Mouse (Mus musculus): ENCODE data around the gene Mreg. TPM values are rescaled to one million over a fixed set of nuclear protein-coding genes. Genes with fewer than 3 reads are reported as not detected.
A peak's percentile ranks its signal among the peaks of the same experiment; 100 is the strongest.

Mreg gene
- total RNA-seq, 1 experiment from 2014 or later, result 2.6 TPM

DNA sequence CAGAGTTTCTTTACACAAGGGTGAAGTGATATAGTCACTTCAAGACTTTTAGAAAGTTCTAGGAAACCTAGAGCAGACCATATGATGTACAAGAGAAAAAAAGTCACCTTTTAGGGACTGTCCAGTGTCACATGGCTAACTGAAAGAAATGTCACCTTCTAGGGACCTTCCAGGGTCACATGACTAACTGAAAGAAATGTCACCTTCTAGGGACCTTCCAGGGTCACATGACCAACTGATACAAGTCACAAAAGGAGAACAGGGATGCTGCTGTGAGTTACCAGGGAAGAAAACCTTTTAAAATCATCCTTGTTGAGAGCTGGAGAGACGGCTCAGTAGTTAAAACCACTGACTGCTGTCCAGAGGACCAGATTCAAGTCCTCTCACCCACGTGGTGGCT, 10.0 kb downstream of the Mreg start:
- ATAC-seq (ENCODE audit: extremely low read depth, insufficient number of reproducible peaks, low FRiP score, poor library complexity, severe bottlenecking), result no peak

DNA sequence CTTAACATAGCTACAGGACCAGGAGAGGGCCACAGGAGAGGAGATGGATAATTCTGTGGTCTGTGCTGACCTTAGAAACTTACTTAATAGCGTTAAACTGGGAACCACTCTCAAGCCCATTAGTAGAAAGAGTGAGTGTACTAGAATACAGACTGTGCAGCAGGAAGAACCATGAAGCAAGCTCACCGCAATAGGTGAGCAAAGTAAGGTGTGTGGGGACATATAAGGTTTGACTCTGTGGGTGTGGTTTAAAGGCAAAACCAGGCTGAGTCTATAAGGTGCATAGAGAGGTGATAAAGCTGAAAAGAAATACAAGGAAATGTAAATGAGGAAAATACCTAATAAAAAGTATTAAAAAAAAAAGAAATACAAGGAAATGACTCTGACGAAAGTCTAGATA, 11.0 kb downstream of the Mreg start:
- no peak for ATAC-seq (ENCODE audit: extremely low read depth, insufficient number of reproducible peaks, low FRiP score, poor library complexity, severe bottlenecking)

DNA sequence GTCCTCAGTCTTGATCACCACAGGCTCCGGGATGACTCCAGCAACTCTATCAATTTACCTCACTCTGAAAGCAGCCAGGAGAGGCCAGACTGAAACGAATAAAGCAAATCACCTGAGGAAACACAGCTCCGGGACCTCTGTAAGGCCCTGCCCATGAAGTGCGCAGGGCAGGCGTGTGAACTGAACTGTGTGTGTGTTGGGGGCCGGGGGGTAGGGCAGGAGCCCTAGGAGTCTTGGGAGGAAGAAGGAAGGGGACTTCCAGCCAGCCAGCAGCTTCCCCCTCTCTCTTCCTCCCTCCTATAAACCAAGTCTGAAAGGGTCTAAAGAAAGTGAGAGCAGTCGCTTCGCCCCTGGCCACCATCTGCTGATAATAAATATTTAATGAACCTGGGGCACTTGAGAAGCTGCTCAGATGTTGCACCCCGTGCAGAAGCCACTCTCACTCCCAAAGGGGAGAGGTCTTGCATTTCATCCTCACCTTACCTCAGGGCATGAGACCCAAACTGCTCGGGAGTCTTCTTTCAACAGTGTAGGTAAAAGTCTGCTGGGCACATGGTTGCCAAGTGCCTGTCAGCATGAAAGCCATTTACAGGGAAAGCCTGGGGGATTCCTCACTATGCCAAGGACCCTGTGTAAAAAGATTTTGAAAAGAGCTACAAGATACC, 13.8 kb downstream of the Mreg start:
- no peak for ATAC-seq (ENCODE audit: extremely low read depth, insufficient number of reproducible peaks, low FRiP score, poor library complexity, severe bottlenecking)

DNA sequence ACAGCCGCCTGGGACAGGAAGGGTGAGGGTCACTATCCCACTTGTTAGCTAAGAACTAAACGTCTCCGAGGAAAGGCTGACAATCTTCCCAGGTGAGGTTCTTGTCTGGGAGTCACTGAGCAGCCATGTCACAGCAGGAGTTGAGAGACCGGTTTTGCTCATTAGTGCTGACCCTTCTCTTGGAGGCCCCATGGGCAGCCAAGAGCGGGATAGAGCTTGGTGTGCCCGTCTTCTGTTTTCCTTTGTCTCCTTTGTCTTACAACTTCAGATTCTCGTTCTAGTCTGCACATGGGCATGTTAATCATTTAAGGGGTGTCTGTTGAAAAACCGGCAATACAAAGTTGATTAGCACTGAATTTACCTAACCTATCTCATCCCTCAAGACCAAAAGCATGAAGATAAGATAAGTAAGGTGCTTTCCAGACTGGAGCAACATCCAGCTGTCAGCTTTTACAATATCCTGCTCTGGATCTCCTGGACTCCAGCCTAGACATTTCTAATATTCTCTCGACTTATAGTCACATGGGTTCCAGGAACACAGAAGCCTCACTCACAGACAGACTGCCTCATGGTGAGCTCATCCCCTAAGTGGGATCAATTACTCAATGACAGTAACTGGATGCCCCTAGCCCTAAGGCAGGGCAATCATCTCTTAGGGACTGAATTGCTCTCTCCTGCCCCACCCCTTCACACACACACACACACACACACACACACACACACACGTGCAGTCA, 15.3 kb downstream of the Mreg start:
- no peak for ATAC-seq (ENCODE audit: extremely low read depth, insufficient number of reproducible peaks, low FRiP score, poor library complexity, severe bottlenecking)

DNA sequence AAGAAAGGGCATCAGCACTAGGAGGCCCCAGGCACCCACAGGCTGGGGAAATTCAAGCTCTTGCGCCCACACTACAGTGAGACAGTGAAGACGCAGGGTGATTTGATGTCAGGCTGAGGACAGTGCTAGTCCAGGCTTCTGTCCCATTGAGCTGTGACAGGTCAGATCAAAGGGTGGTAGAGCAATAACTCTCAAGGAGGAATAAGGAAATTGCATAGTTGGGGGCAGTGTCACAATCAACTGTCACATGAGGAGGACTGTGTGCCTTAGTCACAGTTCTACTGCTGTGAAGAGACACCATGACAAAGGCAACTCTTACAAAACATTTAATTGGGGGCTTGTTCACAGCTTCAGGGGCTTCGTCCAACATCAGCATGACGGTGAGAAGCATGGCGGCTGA, 16.0 kb downstream of the Mreg start:
- peak; percentile 27; the same call in 1 of the 2 replicates for ATAC-seq (ENCODE audit: extremely low read depth, insufficient number of reproducible peaks, low FRiP score, poor library complexity, severe bottlenecking)

DNA sequence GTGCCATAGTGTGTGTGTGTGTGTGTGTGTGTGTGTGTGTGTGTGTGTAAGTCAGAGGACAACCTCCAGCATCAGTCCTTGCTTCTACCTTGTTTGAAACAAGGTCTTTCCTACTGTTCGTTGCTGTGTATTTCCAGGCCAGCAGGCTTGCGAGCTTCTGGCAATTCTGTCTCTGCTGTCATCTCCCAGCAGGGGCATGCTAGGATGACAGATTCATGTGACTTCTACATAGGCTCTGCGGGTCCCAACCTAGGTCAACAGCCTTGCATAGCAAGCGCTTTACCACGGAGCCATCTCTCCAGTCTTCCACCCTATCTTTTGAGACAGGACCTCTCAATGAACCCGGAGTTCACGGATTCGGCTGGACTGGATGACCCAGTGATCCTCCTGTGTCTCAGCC, 20.7 kb downstream of the Mreg start:
- no peak for ATAC-seq (ENCODE audit: extremely low read depth, insufficient number of reproducible peaks, low FRiP score, poor library complexity, severe bottlenecking)

DNA sequence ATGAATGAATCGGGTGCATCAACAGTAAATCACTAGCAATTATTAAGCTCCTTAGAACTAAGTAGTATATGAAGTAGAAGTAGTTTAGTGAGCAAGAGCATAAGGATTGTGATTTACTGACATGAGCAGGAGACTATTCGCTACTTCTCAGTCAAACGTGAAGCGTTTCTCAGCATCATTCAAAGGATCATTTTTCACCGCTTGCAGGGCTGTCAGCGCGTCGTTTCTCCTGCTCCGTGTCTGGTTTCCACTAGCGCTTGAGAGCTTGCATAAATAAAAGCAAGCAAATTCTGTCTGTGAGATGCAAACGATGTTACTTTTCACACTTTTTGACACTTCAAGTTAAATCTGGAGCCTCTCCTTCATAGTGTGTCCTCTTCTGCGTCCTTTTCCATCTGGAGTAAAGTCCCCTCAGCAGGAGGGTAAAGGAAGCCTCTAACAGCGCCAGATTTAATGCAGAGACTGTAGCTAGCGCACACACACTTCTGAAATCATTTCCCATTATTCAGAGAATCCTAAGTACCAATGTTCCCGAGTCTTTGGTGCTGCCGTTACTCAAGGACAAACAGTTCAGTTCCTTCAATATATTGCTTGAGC, 23.9 kb downstream of the Mreg start:
- no peak for ATAC-seq (ENCODE audit: extremely low read depth, insufficient number of reproducible peaks, low FRiP score, poor library complexity, severe bottlenecking)

DNA sequence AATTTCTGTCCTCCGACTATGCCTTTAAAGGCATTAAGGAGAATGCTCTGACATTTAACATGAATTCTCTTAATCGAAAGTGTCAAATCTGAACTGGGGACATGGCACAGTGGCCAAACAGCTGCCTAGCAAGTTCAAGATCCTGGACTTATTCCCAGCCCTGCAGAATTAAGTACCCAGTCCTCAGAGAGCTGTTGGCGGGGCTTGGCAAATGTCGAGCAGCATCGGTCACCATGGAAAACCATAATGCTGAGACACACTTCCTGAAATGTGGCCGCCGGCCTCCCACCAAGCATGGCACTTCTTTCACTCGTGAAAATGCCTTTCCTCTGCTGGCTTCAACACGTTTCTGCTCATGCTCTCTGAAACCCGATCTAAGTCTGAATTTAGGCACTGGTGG, 24.6 kb downstream of the Mreg start:
- no peak for ATAC-seq (ENCODE audit: extremely low read depth, insufficient number of reproducible peaks, low FRiP score, poor library complexity, severe bottlenecking)

DNA sequence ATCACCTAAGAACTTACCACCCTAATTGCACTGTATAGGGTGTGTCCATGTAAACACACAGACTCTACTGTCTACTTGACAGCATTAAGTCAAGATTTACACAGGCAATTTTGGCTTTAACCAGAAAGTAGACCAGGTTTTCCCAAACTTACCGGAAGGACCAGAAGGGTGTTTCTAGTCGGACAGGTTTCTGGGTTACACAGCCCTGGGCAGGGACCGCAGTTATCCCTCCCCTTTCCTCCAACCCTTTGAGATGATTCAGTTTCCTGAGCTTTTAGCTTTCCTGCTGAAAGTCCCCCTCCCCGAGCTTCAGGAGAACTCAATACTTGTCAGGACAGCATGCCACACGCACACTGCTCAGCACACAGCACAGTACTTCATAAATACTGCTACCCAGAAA, 26.0 kb downstream of the Mreg start:
- no peak for ATAC-seq (ENCODE audit: extremely low read depth, insufficient number of reproducible peaks, low FRiP score, poor library complexity, severe bottlenecking)

DNA sequence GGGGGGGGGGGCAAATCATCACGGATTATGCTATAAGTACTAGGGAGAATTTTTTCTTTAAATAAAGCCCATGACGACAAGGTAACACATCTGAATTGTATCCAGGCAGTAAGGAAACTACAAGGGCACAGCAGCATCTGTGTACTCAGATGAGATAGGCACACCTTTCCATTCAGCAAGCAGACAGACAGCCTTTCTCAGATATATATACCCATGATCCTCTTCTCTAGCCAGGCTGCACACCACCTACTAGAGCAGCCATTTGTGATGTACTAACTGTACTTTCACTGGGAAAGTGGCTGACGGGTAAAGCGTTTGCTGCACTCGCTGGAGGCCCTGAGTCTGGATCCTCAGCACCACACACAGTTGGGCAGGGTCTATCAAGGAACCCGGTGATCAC, 28.6 kb downstream of the Mreg start:
- ATAC-seq (ENCODE audit: extremely low read depth, insufficient number of reproducible peaks, low FRiP score, poor library complexity, severe bottlenecking), result no peak

DNA sequence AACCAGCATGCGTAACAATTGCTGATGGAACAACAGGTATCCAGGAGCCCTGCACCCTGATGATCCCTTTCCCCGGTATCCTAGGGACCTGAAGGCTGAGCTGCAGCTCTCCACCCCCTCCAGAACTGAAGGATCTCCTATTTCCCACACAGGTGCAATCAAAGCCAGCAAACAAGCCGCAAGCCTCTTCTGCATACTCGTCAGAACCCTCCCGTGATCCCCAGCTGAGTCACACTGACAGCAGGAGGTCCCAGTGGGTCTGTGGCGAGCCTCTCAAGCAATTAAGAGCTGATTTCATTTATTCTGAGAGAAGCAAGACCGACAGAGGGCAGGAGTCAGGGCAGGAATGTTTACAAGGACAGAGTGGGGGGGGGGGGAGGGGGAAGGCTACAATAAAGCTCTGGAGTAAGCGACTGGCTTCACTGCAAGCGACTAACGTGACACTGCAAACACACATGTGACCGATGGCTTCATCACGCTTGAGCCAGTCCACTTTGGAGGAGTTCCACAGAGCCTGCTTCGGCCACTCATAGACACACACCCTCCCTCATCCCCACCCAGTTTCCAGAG, 29.1 kb downstream of the Mreg start:
- ATAC-seq (ENCODE audit: extremely low read depth, insufficient number of reproducible peaks, low FRiP score, poor library complexity, severe bottlenecking), result no peak

DNA sequence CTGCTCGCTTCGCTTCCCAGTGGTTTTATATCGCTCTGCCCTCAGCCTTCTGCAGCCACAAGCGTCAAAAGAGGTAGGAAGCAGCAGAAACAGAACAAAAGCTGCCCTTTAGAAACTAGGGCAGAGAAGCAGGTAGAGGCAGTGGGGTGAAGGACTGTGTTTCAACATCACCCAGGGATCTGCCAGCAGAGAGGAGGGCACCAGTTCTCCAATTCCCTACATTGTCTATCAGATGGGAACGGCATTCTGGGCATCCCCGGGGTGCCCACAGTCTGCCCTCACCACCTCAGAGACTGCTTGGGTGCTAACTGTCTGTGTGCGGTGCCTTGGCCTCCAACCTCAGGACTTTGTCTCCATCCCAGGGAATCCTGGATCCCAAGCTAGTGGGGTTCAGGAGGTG, 32.2 kb downstream of the Mreg start:
- no peak for ATAC-seq (ENCODE audit: extremely low read depth, insufficient number of reproducible peaks, low FRiP score, poor library complexity, severe bottlenecking)

DNA sequence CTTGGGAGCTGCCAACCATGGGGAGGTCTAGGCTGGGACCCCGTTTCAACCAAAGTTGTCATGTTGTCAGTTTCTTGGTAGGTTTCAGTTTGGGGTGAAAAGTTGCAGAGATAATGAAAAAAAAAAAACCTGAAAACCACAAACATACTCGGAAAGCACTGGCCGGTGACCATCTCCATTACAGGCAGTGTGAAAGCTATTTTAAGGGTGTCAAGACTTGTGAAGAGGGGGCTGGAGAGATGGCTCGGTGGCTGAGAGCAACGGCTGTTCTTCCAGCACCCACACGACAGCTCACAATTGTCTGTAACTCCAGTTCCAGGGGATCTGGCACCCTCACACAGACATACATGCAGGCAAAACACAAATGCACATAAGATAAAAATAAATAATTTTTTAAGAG, 35.9 kb downstream of the Mreg start:
- no peak for ATAC-seq (ENCODE audit: extremely low read depth, insufficient number of reproducible peaks, low FRiP score, poor library complexity, severe bottlenecking)

DNA sequence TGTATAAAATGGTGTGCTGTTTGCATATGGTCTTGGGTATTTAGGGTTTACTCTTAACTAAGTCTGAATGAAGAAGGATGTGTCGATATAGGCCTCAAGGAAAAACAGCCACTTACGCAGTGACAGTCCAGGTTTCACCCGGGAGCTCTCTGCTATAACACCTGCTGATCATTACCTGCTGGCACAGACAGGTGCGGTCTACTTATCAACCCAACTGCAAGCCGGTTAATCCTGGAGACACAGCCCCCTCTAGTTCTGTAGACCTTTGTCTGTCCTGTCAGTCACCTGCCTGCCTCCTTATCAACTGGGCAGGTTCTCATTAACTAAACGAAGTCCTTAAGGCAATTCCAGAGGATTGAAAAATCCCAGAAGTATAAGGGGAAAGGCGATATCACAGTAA, 37.9 kb downstream of the Mreg start:
- no peak for ATAC-seq (ENCODE audit: extremely low read depth, insufficient number of reproducible peaks, low FRiP score, poor library complexity, severe bottlenecking)

DNA sequence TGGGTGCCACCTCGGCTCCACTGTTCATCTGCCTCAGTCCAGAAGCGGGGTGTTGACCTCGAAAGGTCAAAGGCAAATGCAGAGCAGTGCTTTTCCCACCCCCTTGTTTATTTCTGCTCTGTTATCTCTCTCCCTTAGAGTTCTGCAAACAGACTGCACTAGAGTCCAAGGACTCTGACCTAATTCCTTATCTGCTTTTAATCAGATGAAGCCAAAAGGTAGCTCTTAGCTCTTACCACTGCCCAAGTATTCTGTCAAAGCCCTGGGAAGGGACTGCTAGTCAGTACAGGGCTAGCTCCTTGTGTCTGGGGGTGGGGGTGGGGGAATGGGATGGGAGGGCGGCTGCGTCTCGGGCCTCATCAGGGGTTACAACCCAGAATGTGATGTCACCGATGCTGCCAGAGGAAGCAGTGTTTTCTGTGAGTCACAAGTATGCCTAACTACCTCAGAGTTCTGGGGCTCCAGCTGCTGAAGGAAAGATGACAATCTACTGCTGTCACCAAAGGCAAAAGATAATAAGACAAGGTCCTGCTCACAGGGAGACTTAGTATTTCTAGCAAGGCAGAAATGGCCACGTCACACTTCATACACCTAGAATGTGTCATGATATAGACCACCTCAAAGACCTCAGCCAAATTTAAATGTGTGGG, 38.6 kb downstream of the Mreg start:
- no peak for ATAC-seq (ENCODE audit: extremely low read depth, insufficient number of reproducible peaks, low FRiP score, poor library complexity, severe bottlenecking)

DNA sequence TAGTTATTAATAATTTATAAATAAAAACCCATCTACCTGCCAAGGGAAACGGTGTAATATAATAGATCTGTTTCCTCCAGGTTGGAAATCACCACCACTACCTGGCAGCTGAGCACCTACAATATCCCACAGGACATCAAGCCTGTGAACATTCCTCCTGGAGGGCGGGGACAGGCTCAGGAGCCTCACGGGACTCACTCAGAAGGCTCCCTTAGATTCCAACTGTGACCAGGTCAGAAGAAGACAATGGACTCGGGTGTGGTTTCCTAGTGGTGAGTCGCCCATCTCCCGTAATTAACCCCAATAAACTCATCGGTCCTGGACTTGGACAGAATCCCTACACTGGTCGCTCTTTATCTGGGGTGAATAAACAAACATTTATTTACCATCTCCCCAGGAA, 39.3 kb downstream of the Mreg start:
- ATAC-seq (ENCODE audit: extremely low read depth, insufficient number of reproducible peaks, low FRiP score, poor library complexity, severe bottlenecking), result no peak

DNA sequence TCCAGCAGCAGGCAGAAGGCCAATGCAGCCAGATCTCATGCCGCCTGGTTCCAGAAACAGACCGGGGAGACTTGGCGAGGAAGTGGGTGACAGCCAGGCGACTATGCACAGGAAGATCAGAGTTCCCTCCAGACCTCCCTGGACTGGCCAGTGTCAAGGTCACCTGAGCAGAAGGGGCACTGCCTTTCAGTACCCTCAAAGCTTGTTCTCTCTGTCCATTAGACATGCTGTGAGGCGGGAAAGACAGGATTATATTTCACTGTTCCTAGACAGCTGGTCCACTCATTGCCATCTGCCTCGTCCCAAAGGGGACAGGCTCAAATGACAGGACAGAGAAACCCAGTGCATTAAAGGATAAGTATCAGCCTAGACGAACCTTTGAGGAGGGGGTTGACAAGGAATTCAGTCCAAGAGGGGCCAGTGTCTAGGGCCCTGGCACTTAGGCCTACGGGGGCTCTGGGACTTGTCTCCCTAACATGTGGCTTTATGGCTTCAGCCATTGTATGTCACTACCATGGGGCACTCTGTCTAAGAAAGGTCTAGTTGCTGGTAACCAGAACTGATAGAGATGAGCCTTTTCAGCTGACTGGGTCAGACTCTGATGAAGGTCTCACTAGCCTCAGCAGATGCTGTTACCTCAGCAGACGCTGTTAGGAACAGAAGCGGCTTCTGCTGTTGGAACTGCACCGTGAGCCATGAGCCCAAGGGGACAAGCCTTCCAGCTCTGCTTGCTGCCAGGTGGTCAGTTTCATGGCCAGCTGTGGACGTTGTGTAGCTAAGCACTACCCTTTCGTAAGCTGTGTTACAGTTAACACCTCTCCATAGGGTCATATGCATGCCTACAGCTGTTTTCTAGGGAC, 40.9 kb downstream of the Mreg start:
- ATAC-seq (ENCODE audit: extremely low read depth, insufficient number of reproducible peaks, low FRiP score, poor library complexity, severe bottlenecking), result no peak

DNA sequence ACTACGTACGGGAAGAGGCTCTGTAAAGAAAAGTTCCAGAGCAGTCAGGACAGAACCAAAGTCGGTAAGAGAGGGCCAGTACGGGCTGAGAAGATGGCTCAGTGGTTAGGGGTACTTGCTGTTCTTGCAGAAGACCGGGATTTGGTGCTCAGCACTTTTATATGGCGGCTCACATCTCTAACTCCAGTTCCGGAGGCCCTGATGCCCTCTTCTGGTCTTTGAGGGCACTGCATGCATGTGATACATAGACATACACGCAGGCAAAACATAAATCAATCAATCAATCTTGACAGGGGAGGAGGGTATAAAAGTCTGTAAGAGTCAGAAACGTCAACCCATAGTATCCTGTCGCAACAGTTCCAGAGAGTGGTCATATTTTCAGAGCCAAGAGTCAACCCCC, 45.1 kb downstream of the Mreg start:
- no peak for ATAC-seq (ENCODE audit: extremely low read depth, insufficient number of reproducible peaks, low FRiP score, poor library complexity, severe bottlenecking)

DNA sequence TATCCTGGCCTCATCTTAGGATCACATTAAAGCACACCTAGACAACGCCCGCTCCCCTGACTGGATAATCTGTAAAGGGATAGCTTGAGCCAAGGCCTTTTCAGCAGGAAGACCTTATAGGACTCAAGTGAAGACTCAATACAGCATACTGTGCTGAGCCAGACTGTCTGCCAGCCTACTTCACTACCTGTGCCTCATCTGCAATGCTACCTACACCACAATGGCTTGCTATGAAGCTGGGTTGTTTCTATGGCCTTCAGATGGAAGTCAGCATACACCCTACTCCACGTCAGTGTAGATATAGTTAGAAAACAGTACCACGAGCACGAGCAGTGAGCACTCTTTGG, 45.7 kb downstream of the Mreg start:
- ATAC-seq (ENCODE audit: extremely low read depth, insufficient number of reproducible peaks, low FRiP score, poor library complexity, severe bottlenecking), result no peak
